Mouse (Mus musculus): Measurements from ENCODE around the gene Uaca.

Gene Uaca

DNA sequence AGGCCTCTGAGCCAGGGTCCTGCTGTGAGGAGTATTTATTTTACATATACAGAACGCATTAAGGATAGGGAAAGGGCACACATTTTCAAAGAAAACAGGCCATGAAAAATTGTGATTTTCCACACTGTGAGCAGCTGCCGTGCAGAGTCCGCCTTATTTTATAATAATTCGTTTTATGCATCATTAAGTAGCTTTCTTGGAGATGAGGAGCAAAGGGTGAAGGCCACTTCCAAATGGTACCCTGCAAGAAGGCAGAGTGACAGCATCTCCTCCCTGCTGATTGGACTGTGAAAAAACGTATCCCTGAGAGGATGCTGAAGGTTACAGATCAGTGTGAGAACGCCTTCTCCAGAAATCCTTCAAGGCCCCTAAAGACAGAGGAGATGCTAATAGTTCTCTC lies 90.8 kb downstream of the Uaca start:
- no peak for DNase-seq (ENCODE audit: low spot score)

- DNase-seq (ENCODE audit: low spot score), result no peak
These were observed 92.4 kb downstream of the Uaca start for GRCm38 (mm10) chr9:60886431-60887371.

DNA sequence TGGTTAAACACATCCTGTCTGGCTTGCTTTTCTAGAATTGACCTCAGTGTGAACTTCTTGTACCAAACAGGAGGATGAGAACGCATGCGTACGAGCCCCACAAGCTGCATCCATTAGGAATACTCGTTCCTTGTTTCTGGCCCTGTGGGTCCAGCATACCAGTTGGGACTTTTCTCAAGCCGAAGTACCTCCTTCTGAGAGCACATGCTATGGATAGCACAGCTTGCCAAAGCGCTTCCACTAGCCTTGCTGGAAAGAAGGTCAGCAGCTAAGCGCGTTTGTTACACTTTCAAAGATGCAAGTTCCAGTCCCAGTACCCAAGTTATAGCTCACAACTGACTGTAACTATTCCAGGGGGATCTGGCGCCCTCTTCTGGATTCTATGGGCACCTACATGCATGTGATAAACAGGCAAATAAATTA lies 93.1 kb downstream of the Uaca start:
- DNase-seq (ENCODE audit: low spot score), result peak; percentile 20

DNA sequence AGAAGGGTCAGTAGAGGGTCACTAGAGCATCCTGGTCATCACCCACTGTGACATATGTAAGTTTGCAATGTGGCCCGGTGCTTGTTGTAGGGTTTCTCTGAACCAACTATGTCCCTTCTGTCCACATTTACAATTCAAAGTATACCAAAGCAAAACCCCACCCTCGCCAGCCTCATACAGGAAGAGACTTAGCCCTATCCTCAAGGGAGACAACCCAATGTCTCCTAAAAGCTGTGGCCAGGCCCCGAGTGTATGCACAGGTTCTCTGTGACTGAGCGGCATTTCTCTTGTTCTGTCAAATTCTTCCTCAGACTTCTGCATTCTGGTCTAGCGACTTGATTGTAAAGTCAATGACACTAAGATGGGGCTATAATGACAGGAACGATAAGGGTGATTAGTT lies 99.2 kb downstream of the Uaca start:
- no peak for DNase-seq (ENCODE audit: low spot score)

DNA sequence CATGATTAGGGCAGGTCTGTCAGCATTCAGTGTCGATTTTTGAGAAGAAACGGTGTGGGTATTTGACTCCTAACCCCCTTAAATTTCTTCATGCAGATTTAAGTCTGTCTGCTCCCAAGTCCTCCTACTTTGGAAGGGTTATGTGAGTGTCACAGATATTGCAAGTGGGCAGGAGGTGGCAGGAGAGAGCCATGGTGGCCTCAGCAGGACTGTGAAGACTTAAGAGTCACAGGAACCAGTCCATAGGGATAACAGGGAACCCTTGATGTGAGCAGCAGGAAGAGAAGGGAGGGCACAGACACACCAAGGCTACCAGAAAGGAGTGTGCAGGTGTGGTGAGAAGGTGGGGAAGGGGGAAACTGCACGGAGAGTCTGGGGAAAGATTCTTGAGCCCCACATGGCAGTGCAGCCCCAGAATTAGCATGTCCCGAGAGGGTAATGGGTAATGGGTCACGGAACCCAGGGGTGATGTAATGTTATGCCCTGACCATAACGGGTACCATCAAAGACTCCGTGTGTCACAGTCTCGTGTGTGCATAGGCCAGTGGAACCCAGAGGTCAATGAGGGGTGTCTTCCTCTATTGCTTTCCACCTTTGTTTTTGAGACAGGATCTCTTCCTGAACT lies 101.3 kb downstream of the Uaca start:
- DNase-seq (ENCODE audit: low spot score), result peak; percentile 75

DNA sequence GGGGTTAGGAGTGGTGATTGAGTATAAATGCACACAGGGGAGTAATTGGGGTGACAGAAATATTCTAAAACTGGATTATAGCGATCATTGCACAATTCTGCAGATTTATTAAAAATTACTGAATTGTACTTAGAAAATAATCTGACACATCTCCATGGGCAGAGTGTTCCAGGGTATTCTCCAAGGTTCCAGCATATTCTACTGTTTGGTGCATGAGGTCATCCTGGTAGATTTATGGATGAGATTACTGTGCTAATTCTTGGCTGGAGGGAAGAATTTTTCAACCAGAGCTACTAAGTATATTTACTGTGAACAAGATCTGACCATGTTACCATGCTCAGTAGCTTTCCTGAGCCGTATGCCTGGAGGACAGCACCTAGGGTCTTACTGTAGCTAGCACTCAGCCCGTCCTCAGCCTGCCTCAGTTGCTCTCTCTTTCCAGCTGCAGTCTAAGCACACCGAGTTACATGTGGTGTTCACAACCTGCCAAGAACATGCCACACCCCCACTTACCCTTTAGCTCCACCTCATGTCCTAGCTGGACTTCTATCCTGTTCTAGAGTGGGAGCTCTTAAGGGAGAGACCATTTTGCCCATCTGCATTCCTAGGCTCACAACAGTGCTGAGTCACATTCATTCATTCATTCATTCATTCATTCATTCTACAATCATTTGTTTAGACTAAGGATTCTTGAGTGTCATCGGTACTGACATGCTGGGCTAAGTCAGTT lies 104.1 kb downstream of the Uaca start:
- no peak for DNase-seq (ENCODE audit: low spot score)

- no peak for DNase-seq (ENCODE audit: low spot score)
These were observed 104.9 kb downstream of the Uaca start for GRCm38 (mm10) chr9:60899201-60899600.

DNA sequence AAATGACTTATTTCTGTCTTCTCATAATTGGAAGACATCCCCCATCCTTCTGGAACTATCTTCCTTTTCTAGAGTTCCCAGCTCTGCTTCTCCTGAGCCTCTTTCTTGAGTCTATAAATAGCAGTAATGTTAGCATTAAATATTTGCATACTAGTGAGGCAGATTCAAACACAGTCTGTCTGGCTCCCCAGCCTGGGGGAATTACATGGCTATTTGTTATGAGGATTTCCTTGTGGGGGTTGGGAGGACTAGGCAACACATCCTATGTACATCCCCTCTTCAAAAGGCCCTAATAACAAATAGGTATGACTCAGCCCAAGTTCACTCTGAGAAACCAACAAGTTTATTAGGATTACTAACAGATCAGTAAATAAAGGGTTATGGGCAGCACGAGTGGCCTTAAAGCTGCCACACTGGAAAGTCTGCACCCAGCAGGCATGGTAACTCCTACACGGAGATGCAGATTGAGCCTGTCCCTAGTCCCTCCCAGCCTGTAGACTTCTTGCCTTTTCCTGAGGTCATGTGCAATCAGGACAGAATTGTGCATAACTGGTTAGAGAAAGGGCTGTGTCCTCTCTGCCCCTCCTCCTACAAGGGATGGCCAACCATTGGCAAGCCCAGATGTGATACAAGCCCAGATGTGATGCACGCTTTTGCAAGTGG lies 105.6 kb downstream of the Uaca start:
- peak; percentile 55 for DNase-seq (ENCODE audit: low spot score)

- no peak for DNase-seq (ENCODE audit: low spot score)
These were observed 117.9 kb downstream of the Uaca start for GRCm38 (mm10) chr9:60912266-60912665.

GRCm38 (mm10) chr9:60913626-60914025 lies 119.3 kb downstream of the Uaca start:
- DNase-seq (ENCODE audit: low spot score), result no peak

DNA sequence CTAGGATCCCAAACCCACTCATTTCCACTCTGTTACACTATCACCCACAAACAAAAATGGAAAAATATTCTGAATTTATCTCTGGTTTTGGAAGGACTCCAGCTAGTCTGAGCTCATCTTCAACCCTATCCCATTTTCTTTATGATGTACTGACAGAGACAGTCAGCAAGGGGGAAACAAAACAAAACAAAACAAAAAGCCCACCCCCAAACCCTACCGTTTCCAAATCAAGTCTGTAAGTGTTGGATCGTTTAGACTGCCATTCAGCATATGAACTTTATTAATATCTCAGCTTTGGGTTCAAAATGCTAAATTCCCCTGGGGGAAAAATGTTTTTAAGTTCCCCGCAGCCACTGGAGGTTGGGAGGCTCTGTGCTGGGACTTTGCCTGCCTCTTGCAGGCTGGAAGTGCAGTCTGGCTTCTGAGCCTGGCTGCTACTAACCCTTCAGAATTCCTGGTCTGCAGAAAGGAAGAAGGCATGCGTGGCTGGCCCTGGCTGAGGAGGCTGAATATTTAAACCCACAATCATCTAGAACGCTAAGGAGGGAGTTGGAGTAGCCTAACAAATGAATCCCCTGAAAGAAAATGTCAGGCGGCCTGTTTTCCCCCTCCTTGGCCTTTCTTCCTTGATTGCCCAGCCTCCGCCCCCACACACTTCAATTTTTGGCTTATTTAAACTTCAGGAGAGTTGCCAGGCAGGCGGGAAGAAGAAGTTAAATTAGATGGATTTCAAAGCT lies 125.8 kb downstream of the Uaca start:
- no peak for DNase-seq (ENCODE audit: low spot score)

- peak; percentile 71 for DNase-seq (ENCODE audit: low spot score)
These were observed 126.3 kb downstream of the Uaca start for GRCm38 (mm10) chr9:60920673-60921062.

GRCm38 (mm10) chr9:60921287-60921686 lies 126.9 kb downstream of the Uaca start:
- no peak for DNase-seq (ENCODE audit: low spot score)

GRCm38 (mm10) chr9:60921831-60922230 lies 127.5 kb downstream of the Uaca start:
- no peak for DNase-seq (ENCODE audit: low spot score)

DNA sequence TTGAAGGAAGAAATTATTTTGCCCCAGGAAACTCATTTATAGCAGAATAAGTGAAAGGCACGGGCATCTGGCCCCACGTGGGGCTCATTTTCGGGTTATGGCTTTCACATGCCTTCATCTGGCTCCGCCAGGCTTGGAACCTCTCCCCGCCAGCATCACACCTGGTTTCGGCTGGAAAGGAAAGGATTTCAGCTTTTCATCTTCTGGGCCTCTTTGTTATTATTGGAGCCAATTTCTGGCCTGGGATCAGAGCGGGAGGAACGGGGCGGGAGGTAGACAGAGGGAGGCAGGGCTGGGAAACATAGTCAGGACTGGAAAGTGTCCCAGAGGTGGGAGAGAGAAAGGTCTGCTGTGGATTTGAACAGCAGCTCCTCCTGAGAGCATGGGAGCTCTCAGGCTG lies 132.0 kb downstream of the Uaca start:
- peak; percentile 24 for DNase-seq (ENCODE audit: low spot score)

- DNase-seq (ENCODE audit: low spot score), result no peak
These were observed 135.1 kb downstream of the Uaca start for GRCm38 (mm10) chr9:60929290-60929983.
